Mouse (Mus musculus): ENCODE results near the gene D430041D05Rik.

D430041D05Rik gene

GRCm38 (mm10) chr2:104192401-104193141, 218.2 kb downstream of the D430041D05Rik start:
- DNase-seq (ENCODE audit: low read depth, low spot score) = no peak

- DNase-seq (ENCODE audit: low read depth, low spot score) = no peak
Observed at GRCm38 (mm10) chr2:104191723-104192122, 219.1 kb downstream of the D430041D05Rik start.

- DNase-seq (ENCODE audit: low read depth, low spot score) = no peak
Observed at GRCm38 (mm10) chr2:104188859-104189258, 222.0 kb downstream of the D430041D05Rik start.

- DNase-seq (ENCODE audit: low read depth, low spot score) = no peak
Observed at GRCm38 (mm10) chr2:104187073-104187472, 223.7 kb downstream of the D430041D05Rik start.

GRCm38 (mm10) chr2:104185616-104186015, 225.2 kb downstream of the D430041D05Rik start:
- DNase-seq (ENCODE audit: low read depth, low spot score) = no peak

GRCm38 (mm10) chr2:104184296-104184695, 226.5 kb downstream of the D430041D05Rik start:
- DNase-seq (ENCODE audit: low read depth, low spot score) = no peak

- DNase-seq (ENCODE audit: low read depth, low spot score) = no peak
Observed at GRCm38 (mm10) chr2:104183246-104183845, 227.5 kb downstream of the D430041D05Rik start.

GRCm38 (mm10) chr2:104179636-104180035, 231.2 kb downstream of the D430041D05Rik start:
- DNase-seq (ENCODE audit: low read depth, low spot score) = no peak

- DNase-seq (ENCODE audit: low read depth, low spot score) = no peak
Observed at GRCm38 (mm10) chr2:104178251-104178650, 232.6 kb downstream of the D430041D05Rik start.

- DNase-seq (ENCODE audit: low read depth, low spot score) = no peak
Observed at GRCm38 (mm10) chr2:104176979-104177704, 233.7 kb downstream of the D430041D05Rik start.

GRCm38 (mm10) chr2:104176166-104176978, 234.4 kb downstream of the D430041D05Rik start:
- DNase-seq (ENCODE audit: low read depth, low spot score) = no peak

- DNase-seq (ENCODE audit: low read depth, low spot score) = no peak
Observed at GRCm38 (mm10) chr2:104175476-104176165, 235.2 kb downstream of the D430041D05Rik start.

- no peak for DNase-seq (ENCODE audit: low read depth, low spot score)
Observed at GRCm38 (mm10) chr2:104173431-104173830, 237.4 kb downstream of the D430041D05Rik start.

- DNase-seq (ENCODE audit: low read depth, low spot score) = no peak
Observed at GRCm38 (mm10) chr2:104172695-104173348, 238.0 kb downstream of the D430041D05Rik start.

- DNase-seq (ENCODE audit: low read depth, low spot score) = no peak
Observed at GRCm38 (mm10) chr2:104168186-104168896, 242.5 kb downstream of the D430041D05Rik start.

- DNase-seq (ENCODE audit: low read depth, low spot score) = no peak
Observed at GRCm38 (mm10) chr2:104167765-104168164, 243.0 kb downstream of the D430041D05Rik start.

GRCm38 (mm10) chr2:104165631-104166030, 245.2 kb downstream of the D430041D05Rik start:
- DNase-seq (ENCODE audit: low read depth, low spot score) = no peak

GRCm38 (mm10) chr2:104163978-104164487, 246.8 kb downstream of the D430041D05Rik start:
- DNase-seq (ENCODE audit: low read depth, low spot score) = no peak

GRCm38 (mm10) chr2:104163418-104163817, 247.4 kb downstream of the D430041D05Rik start:
- no peak for DNase-seq (ENCODE audit: low read depth, low spot score)

- DNase-seq (ENCODE audit: low read depth, low spot score) = no peak
Observed at GRCm38 (mm10) chr2:104157831-104158230, 253.0 kb downstream of the D430041D05Rik start.

Data from retina, adult 2 months (tissue).